12 mouse cellular contexts compared by ENCODE assay signal in the genomic region with DNA sequence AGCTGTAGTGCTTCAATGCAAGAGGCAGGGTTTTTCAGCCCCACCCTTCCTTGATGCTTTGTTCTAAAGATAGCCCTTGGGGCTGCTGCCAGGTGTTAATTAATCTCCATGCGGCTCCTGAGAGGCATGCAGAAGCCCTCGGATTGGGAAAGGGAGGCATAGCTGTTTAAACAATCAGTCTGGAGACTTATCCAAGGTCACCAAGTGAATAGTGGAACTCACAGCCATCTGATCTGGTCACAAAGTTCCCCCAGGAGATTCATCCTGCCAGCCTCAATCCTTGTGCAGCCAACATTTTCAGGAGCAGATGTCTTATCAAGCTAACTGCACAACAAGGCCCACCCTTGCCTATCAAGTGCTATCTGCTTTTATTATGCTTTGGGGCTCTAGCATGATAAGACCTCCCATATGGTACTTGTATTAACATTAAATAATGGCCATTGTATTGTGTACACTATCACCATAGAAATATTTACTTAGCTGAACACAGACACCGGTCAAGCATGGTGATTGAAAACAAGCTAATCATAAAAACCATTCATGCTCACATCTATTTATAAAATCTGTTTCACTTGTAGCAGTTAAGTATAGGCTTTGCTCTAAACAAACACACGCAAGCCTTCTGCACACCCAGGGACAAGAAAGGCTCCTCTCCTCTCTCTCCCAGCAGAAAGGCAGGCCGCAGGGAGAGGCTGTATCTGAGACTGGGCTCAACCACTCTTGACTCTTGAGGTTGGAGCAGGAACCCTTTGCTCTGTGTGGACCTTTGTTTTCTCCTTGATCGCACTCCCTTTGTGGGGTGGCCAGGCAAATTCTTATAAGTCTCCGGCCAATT.
A peak's percentile ranks its signal among the peaks of the same experiment; 100 is the strongest.
DNase-seq lines count a peak whose midpoint lies in the region; ATAC-seq lines count a peak whose summit lies in the region.
"Had no signal": no experiment of that assay in that cellular context is flagged by ENCODE, and none has a peak within 500 bp of the region (broad histone marks: within the 10 kb centered on the region; RNA-seq: fewer than 3 reads in every experiment).

No protein-coding gene starts in this region.

- peak; percentile 54 for ATAC-seq in heart, embryonic 16.5 days (replicated peaks; ENCODE audit: extremely low read depth, insufficient read depth, low FRiP score)
- ATAC-seq in hindbrain, embryonic 14.5 days (ENCODE audit: low FRiP score), result no peak
- ATAC-seq: forebrain, embryonic 16.5 days had no signal

- peaks cover 12% of the 10 kb centered on the region for H3K4me1 ChIP-seq in heart, embryonic 16.5 days (ENCODE audit: control insufficient read depth, insufficient read depth, low read length)
- peaks cover 38% of the 10 kb centered on the region for H3K4me1 ChIP-seq in limb, embryonic 10.5 days
- no peaks in the 10 kb centered on the region for H3K4me1 ChIP-seq in hindbrain, embryonic 14.5 days (replicated peaks; ENCODE audit: control insufficient read depth, insufficient read depth, low read length)

- DNase-seq in adrenal gland, postnatal 14 days, result peak; percentile 34
- no peak for DNase-seq in adrenal gland, adult 18-20 months (ENCODE audit: low spot score in 2 of 2)
- DNase-seq in ES-CJ7 (ENCODE audit: low read depth, low spot score), result peak; percentile 14
- no peak for DNase-seq in limb, embryonic 10.5 days (ENCODE audit: low spot score)
- DNase-seq in hindbrain, embryonic 14.5 days (ENCODE audit: low spot score), result no peak
- DNase-seq in right cerebral cortex, postnatal 10 days (ENCODE audit: low spot score in 2 of 2), result no peak
- DNase-seq in right cerebral cortex, postnatal 36 days (ENCODE audit: low spot score in 2 of 2), result no peak
- DNase-seq: layer of hippocampus, adult 9-11 months had no signal

- H3K27me3 ChIP-seq in heart, embryonic 16.5 days (ENCODE audit: control insufficient read depth, insufficient read depth, low read length), result no peaks in the 10 kb centered on the region
- no peaks in the 10 kb centered on the region for H3K27me3 ChIP-seq in limb, embryonic 10.5 days (ENCODE audit: low read depth, poor library complexity, severe bottlenecking)
- no peaks in the 10 kb centered on the region for H3K27me3 ChIP-seq in hindbrain, embryonic 14.5 days (ENCODE audit: control insufficient read depth, insufficient read depth, low read length)

- H3K36me3 ChIP-seq in heart, embryonic 16.5 days (ENCODE audit: control insufficient read depth, insufficient read depth), result no peaks in the 10 kb centered on the region
- H3K36me3 ChIP-seq in limb, embryonic 10.5 days, result no peaks in the 10 kb centered on the region
- H3K36me3 ChIP-seq in hindbrain, embryonic 14.5 days (replicated peaks; ENCODE audit: control insufficient read depth, insufficient read depth), result no peaks in the 10 kb centered on the region

- H3K9me3 ChIP-seq in heart, embryonic 16.5 days (replicated peaks; ENCODE audit: control insufficient read depth, low read length), result no peaks in the 10 kb centered on the region
- H3K9me3 ChIP-seq in limb, embryonic 10.5 days (replicated peaks), result no peaks in the 10 kb centered on the region
- no peaks in the 10 kb centered on the region for H3K9me3 ChIP-seq in hindbrain, embryonic 14.5 days (ENCODE audit: control insufficient read depth, low read length)

- H3K4me2 ChIP-seq in heart, embryonic 16.5 days (ENCODE audit: low read depth, low read length), result no peak overlapping the region
- H3K4me2 ChIP-seq in hindbrain, embryonic 14.5 days (replicated peaks), result no peak overlapping the region

- H3K27ac ChIP-seq in heart, embryonic 16.5 days (ENCODE audit: low read length), result peak overlapping the region; percentile 77
- 0 out of 2 replicates have a peak overlapping the region, but pooled peaks have one; percentile 14 for H3K27ac ChIP-seq in limb, embryonic 10.5 days
- H3K27ac ChIP-seq in hindbrain, embryonic 14.5 days, result no peak overlapping the region
- H3K27ac ChIP-seq: liver, embryonic 14.5 days had no signal

- H3K4me3 ChIP-seq in heart, embryonic 16.5 days (ENCODE audit: low read length), result no peak overlapping the region
- H3K4me3 ChIP-seq in limb, embryonic 10.5 days, result no peak overlapping the region
- H3K4me3 ChIP-seq in hindbrain, embryonic 14.5 days (replicated peaks; ENCODE audit: low read length), result no peak overlapping the region
- H3K4me3 ChIP-seq: myocyte had no signal

- H3K9ac ChIP-seq in heart, embryonic 16.5 days (ENCODE audit: low read length), result no peak overlapping the region
- no peak overlapping the region for H3K9ac ChIP-seq in hindbrain, embryonic 14.5 days
- H3K9ac ChIP-seq: liver, embryonic 14.5 days had no signal

- WGBS in heart, embryonic 16.5 days, result 54% methylated on average over 7 of the region's 7 CpGs
- 79% methylated on average over 7 of the region's 7 CpGs for WGBS in limb, embryonic 10.5 days
- WGBS in hindbrain, embryonic 14.5 days, result 71% methylated on average over 7 of the region's 7 CpGs

Comparison
In these comparisons a context has a peak if more than half of its experiments do, and no peak if none do; other contexts are left out.
1. DNase-seq: peak in adrenal gland, postnatal 14 days (single experiment) and ES-CJ7 (single experiment); none in adrenal gland, adult 18-20 months (0 of 2), limb, embryonic 10.5 days (single experiment), hindbrain, embryonic 14.5 days (single experiment), right cerebral cortex, postnatal 10 days (0 of 2) and right cerebral cortex, postnatal 36 days (0 of 2).